Mouse (Mus musculus) small intestine, adult 2 months (tissue): ENCODE measurements around the gene Mafk. TPM values are rescaled to one million over a fixed set of nuclear protein-coding genes. Genes with fewer than 3 reads are reported as not detected.

Source experiments
- H3K27ac ChIP-seq: fragments of 200-500 bp; 2 replicates; pipeline ENCODE4 v1.5.1; 2012; ENCODE audit warnings: low read depth, low read length, control low read depth, inconsistent platforms; ENCODE audit not compliant: insufficient read depth
- H3K27me3 ChIP-seq: fragments of 200-500 bp; 2 replicates; pipeline ENCODE4 v1.6.1; 2012; ENCODE audit warnings: mild to moderate bottlenecking, moderate library complexity, low read length, inconsistent platforms; ENCODE audit not compliant: control insufficient read depth, insufficient read depth
- H3K36me3 ChIP-seq: fragments of 200-500 bp; 2 replicates; pipeline ENCODE4 v1.6.1; 2012; ENCODE audit warnings: mild to moderate bottlenecking, low read length, control low read depth, inconsistent platforms; ENCODE audit not compliant: control insufficient read depth, insufficient read depth
- H3K4me1 ChIP-seq: fragments of 200-500 bp; 2 replicates; pipeline ENCODE4 v1.6.1; 2012; ENCODE audit warnings: low read length, inconsistent platforms, mixed read lengths; ENCODE audit not compliant: control insufficient read depth, insufficient read depth, insufficient read length
- H3K4me3 ChIP-seq: fragments of 200-500 bp; 2 replicates; pipeline ENCODE4 v1.5.1; 2012; ENCODE audit warnings: low read depth, mild to moderate bottlenecking, control low read depth, inconsistent platforms, low read length, moderate library complexity
- CTCF ChIP-seq: fragments of 200-500 bp; IDR thresholded peaks from 2 replicates; pipeline ENCODE4 v1.5.1; 2012; ENCODE audit warnings: low read depth, mild to moderate bottlenecking, control low read depth, inconsistent platforms, low read length, moderate library complexity, mixed read lengths; ENCODE audit not compliant: insufficient replicate concordance, insufficient read length; ENCODE audit errors: extremely low read depth
- POLR2A ChIP-seq: fragments of 200-500 bp; IDR thresholded peaks from 2 replicates; pipeline ENCODE4 v1.6.1; 2012; ENCODE audit warnings: low read depth, mild to moderate bottlenecking, control low read depth, inconsistent platforms, low read length, moderate library complexity
- WGBS: fragments of 180-500 bp; shearing (Covaris S2); methylation state at CpG from one replicate; pipeline ENCODE4 v1.1.7; 2018; 5-methylcytosine and 5-hydroxymethylcytosine counted together
- polyA plus RNA-seq: library from polyadenylated mRNA; depleted of rRNA; stranded (reverse); fragments of >200 nt; gene quantifications from 2 replicates; pipeline ENCODE4 v1.2.3, GENCODE M21; 2012

The Mafk gene
- polyA plus RNA-seq, 1 experiment, result 70.9 TPM

DNA sequence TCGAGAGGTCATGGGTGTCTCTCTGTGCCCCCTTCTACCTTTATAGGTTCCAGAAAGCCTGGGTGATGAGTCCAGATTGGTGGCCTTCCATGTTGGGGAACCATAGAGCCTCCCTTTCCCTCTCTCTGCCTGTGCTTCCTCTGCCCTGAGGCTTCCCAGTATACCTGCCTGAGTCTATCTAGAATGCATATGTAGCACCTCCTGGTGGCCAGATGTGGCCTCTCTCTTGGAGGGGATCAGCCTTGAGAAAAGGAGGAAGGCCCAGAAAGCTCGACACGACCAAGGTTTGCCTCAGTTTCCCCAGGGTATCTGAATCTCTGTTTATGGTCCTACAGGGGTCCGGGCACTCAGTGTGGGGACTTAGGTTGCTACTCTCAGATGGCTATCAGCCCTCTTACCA, 27.5 kb downstream of the Mafk start:
- 26% methylated on average over 4 of the region's 4 CpGs for WGBS
- peaks cover 42% of the 10 kb centered on the region for H3K4me1 ChIP-seq
- H3K27ac ChIP-seq, result peak overlapping the region; percentile 85

DNA sequence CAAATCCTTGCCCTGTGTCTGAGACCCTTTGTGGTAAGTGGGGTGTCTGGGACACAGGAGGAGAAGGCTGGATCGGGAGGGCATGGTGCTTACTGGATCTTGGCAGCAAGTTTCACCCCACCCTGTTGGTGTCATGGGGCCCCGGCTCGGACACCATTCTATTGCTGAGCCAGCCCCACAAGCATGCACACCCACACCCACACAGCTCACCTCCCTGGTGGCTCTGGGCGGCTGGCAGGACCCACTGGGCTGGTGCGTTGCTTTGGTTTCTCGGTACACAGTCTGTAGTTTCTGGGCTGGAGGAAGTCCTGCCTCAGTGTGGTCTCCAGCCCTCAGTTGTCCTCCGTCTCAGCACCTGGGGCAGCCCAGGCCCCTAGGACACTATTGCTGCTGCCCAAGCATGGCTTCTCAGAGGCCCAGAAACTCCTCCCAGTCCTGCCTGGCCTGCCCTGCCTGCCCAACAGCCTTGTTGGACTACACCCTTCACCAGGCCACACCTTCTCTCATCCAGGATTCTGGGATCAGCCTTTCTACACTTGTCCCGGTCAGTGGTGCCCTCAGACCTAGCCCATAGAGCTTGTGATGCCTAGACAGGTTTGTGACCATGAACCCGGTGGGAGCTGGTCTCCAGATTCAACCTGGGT, 28.3 kb downstream of the Mafk start, which contains the start of gene Tmem184a:
TSS of gene Tmem184a (minus strand) at position 380 of the 644 bp plus-strand sequence.
- TF ChIP-seq CTCF (no peak), POLR2A (0 out of 2 replicates have a peak, but pooled peaks have one; percentile 17)
- Histone ChIP-seq H3K27ac (peak within 1 kb of the TSS; percentile 85), H3K36me3 (peaks cover 9% of the 10 kb centered on the region; the same call in 1 of the 2 replicates), H3K4me3 (peak within 1 kb of the TSS; percentile 62), H3K4me1 (peaks cover 42% of the 10 kb centered on the region), H3K27me3 (no peaks in the 10 kb centered on the region)
- WGBS, result 47% methylated on average over 9 of the region's 9 CpGs

More for the DNA sequence above, 27.5 kb downstream of the Mafk start:
- Histone ChIP-seq H3K27me3 (no peaks in the 10 kb centered on the region), H3K4me3 (peak overlapping the region; percentile 62), H3K36me3 (peaks cover 4% of the 10 kb centered on the region; the same call in 1 of the 2 replicates)
- no peak for TF ChIP-seq POLR2A
- TF ChIP-seq CTCF, result peak; percentile 65; the same call in 1 of the 2 replicates

DNA sequence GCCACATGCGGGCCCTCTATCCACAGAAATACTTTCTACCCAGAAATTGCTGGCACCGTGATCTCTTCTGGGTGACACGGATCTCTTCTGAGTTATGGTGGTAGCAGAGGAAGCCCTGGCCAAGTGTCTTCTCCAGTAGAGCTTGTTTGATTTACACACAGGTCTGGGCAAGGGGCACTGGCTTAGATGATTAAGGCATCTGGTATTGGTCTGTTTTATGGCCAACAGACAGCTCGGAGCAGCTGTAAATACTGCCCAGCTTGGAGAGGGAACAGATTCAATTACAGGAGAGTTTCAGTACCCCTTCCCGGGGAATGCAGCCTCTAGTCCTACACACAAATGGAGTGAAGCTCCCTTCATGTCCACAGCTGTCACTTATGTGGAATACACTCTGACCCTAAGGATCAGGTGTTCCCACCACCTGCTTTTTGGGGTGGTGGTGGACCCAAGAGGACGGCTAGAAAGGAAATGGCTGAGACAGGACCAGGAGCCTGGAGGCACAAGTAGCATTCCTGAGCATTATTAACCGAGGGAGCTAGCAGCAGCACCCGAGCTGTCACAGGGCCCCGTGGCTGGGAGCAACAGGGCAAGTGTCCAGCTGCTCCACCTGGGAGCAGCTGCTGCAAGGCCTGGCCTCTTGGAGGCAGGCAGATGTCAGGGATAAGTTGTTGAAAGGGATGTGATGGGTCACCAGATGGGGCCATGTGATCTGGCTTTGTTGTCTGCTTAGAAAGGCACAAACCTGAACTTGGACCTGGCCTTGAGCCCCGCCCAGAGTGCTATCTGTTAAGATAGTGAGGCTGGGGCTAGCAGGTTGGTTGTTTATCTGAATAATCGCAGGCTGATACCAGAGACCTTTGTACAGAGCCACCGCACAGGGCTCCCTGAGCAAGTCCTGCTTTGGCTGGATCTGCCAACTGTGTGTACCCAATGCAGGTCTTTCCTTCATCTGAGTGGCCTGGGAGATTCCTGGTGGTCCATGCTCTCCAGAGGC, 30.4 kb downstream of the Mafk start:
- TF ChIP-seq CTCF (no peak), POLR2A (peak; percentile 66)
- 22% methylated on average over 12 of the region's 12 CpGs for WGBS
- H3K4me1 ChIP-seq, result peaks cover 39% of the 10 kb centered on the region
- H3K27me3 ChIP-seq, result no peaks in the 10 kb centered on the region
- H3K27ac ChIP-seq, result peak overlapping the region; percentile 99
- peak overlapping the region; percentile 63 for H3K4me3 ChIP-seq
- H3K36me3 ChIP-seq, result peaks cover 11% of the 10 kb centered on the region

DNA sequence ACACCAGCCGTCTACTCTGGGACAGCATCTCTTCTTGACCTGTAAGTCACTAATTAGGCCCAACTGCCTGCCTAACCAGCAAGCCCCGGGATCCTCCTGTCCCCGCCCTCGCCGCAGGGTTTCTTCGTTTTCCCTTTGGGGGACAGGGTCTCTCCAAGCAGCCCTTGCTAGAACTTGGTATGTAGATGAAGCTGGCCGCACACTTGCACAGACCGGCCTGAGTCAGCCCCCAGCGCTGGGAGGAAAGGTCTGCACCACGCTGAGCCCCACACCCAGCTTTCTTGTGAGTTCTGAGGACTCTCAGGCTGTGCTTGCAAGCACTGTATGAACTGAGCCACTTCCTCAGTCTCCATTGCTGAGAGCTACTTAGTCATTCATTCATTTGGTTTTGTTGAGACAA, 33.2 kb downstream of the Mafk start:
- Histone ChIP-seq H3K4me3 (0 out of 2 replicates have a peak overlapping the region, but pooled peaks have one; percentile 3), H3K36me3 (peaks cover 11% of the 10 kb centered on the region), H3K27ac (no peak overlapping the region), H3K4me1 (peaks cover 26% of the 10 kb centered on the region), H3K27me3 (no peaks in the 10 kb centered on the region)
- WGBS, result 92% methylated on average over 10 of the region's 10 CpGs
- TF ChIP-seq CTCF, result no peak
- no peak for TF ChIP-seq POLR2A

DNA sequence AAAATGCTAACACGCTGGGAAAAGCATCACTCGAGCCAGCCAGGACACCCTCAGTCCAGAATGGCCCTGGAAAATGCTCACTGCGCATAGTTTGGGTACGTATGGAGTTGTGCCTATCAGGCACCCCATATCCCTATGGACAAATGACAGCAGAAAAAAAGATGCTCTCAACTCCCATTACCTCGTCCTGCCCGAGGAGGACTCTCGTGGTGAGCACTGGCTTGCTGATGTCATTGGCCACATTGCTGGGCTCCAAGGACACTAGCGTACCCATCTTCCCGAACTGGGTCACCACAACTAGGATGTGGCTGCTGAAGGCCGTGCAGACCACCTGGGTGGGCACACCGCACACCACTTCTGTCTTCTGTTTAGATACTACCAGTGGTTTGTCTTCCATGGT, 34.6 kb downstream of the Mafk start:
- no peak for TF ChIP-seq CTCF
- TF ChIP-seq POLR2A, result no peak
- Histone ChIP-seq H3K4me3 (peak overlapping the region; percentile 86), H3K4me1 (peaks cover 18% of the 10 kb centered on the region), H3K27me3 (no peaks in the 10 kb centered on the region), H3K27ac (no peak overlapping the region), H3K36me3 (peaks cover 11% of the 10 kb centered on the region)
- WGBS, result 25% methylated on average over 11 of the region's 11 CpGs

DNA sequence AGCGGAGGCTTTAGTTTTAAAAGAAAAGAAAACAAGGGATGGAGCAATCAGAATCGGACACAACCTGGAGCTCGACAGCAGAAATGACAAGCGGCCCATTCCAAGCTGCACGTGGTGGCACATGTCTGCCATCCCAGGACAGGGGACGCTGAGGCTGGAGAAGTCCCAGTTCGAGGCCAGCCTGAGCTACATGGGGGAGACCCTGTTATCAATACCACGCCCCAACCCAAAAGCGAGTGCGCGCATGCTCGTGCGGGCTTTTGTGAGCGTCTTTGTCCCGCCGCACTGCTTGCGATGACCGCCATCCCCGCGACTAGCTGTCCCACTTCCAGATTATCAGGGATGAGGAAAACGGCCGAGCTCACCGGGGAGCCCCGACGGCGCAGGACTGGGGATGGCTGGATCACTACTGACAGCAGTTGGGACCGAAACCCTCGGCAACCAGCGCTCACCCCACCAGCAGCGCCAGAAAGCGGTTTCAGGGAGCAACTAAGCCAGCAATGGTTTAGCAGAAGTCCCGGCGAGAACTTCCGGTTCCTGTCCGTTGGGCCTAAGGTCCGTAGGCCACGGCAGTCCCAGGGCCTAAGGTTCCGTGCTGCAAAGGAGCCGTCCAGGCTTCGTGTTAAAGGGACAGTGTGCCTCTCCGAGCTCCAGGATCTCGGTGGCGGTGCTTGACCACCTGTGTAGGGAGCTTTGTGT, 35.2 kb downstream of the Mafk start, which contains the start of the genes Gm26938 and Psmg3:
TSS of gene Gm26938 (minus strand) at position 51 of the 699 bp plus-strand sequence.
TSS of gene Psmg3 (minus strand) at position 529 of the 699 bp plus-strand sequence.
- H3K27ac ChIP-seq, result peak within 1 kb of the TSS; percentile 14; the same call in 1 of the 2 replicates
- TF ChIP-seq CTCF, result no peak
- peak; percentile 76; the same call in 1 of the 2 replicates for TF ChIP-seq POLR2A
- WGBS, result under 1% methylated on average over 43 of the region's 43 CpGs

DNA sequence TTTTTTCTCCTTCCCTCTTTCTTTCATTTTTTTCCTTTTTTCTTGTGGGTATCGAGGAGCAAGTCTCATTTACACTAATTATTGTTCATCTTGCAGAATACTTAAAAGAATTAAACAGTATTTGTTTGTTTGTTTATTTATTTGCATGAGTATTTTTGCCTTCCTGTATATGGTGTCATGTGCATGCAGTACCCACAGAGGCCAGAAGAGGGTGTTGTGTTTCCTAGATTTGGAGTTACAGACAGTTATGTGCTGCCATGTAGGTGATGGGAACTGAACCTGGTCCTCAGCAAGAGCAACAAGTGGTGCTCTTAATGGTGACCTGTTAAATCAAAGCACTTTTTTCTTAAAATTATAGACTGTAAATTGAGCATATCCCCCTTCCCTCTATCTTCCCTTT, 36.3 kb downstream of the Mafk start:
- Histone ChIP-seq H3K36me3 (peaks cover 11% of the 10 kb centered on the region), H3K4me3 (no peak overlapping the region), H3K27ac (no peak overlapping the region), H3K27me3 (no peaks in the 10 kb centered on the region), H3K4me1 (peaks cover 9% of the 10 kb centered on the region)
- TF ChIP-seq CTCF, result no peak
- 100% methylated on average over 1 of the region's 1 CpGs for WGBS

More for the DNA sequence above, 35.2 kb downstream of the Mafk start, which contains the start of the genes Gm26938 and Psmg3:
- Histone ChIP-seq H3K36me3 (peaks cover 11% of the 10 kb centered on the region), H3K4me3 (peak within 1 kb of the TSS; percentile 86), H3K27me3 (no peaks in the 10 kb centered on the region), H3K4me1 (peaks cover 12% of the 10 kb centered on the region)
